Mouse (Mus musculus) embryo, embryonic 10 days (tissue): Measurements from ENCODE around the gene Nlrp5.
"Not testable (repeated sequence)": the region's sequence is repeated elsewhere in the genome, so short reads cannot be mapped to it uniquely, and the experiment has no call there.

Experiments
- DNase-seq: peaks from one replicate; pipeline ENCODE4 v3.0.0-alpha.2; 2015; ENCODE audit warnings: low spot score

Nlrp5 gene

DNA sequence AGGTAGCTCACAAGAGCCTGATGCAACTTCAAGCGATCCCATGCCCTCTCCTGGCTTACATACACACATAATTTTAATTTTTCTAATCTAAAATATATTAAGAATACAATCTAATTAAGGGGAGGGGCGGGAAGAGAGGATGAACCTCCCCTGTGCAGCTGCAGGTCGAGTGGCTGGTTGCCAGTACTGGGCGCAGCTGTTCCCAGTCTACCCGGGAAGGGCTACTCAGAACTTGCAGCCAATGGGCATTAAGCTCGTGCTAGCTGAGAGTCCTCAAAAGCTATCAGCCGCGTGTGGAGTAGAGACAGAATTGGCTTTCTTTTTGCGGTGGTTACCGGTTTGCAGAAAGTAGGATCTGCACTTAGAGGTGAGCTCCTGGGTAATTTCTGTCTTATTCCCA lies at the start of gene Nlrp5:
Gene Nlrp5 (plus strand): TSS at position 301 of the 400 bp plus-strand sequence.
- DNase-seq, result no peak

DNA sequence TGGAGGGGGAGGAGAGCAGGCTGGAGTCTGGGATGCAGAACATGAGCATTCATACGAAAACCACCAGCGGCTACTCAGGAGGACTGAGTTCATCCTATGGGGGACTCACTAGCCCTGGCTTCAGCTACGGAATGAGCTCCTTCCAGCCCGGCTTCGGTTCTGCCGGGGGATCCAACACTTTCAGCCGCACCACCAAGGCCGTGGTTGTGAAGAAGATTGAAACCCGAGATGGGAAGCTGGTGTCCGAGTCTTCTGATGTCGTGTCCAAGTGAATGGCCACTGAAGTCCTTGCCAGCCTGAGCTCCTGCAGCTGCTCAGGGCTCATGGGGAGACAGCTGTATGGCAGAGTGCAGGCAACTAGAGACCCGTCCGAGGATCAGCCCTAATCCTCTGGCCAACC lies 27.4 kb upstream of the Nlrp5 start:
- DNase-seq, result not testable (repeated sequence)

DNA sequence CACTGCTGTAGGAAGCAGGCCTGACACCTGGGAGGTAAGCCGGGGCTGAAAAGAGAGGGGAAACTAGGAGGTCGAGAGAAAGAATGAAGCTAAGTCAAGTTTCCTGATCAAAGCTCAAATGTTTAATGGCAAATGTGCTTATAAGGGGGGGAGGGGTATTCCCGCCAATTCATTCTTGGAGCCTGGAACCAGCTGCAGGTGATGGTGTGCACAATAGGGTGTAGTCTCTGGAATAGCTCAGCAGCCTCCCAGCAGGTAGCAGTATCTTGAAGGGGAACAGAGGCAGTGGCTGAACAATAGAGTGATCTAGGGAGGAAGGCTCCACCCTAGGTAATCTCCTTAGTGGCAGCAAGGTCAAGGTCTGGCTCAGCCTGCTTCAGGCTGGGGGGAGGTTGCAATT lies 84.5 kb downstream of the Nlrp5 start:
- not testable (repeated sequence) for DNase-seq

DNA sequence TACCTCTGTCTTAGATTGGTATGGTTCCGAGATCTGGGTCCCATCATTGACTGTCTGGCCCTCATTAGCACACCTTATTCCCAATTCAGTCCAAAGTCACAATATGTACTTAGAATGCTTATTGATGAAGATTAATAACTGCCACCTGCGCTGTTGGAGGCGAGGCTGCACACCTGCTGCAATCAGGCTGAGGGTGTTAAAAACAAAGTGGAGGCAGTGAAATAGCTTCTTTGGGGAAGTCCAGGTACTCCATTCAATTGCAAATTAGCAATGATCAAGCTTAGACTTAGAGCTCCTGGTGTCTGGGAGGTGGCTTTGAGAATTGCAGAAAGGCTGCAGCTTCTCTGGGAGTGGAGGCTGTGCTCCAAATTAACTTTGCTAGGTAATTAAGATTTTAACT lies 85.1 kb downstream of the Nlrp5 start:
- DNase-seq, result not testable (repeated sequence)

DNA sequence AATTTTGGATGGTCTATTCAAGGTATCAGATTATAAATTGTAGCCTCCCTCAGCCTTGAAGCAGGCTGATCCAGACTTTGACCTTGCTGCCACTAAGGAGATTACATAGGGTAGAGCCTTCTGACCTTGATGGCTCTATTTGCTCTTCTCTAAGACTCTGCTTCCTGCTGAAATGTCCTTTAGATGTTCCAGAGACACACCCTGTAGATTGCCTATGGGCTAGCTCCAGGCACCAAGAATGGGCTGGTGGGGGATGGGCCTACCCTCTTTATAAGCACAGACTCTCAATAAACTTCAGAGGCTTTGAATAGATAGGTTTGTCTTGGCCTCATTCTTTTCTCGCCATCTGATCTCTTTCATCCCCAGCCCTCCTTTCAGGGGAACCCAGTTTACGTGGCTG lies 87.2 kb downstream of the Nlrp5 start:
- DNase-seq, result not testable (repeated sequence)
